Mouse (Mus musculus): Measurements from ENCODE around the gene Klrb1. TPM values are rescaled to one million over a fixed set of nuclear protein-coding genes. Genes with fewer than 3 reads are reported as not detected.

The Klrb1 gene
- polyA plus RNA-seq (2012; ENCODE audit: low replicate concordance): not detected in 2 replicates

GRCm38 (mm10) chr6:128722959-128723358, at the start of gene Klrb1:
Klrb1 (minus strand) TSS chr6:128723059.

GRCm38 (mm10) chr6:128662206-128662605, 60.7 kb downstream of the Klrb1 start, which contains the start of gene Clec2h:
Clec2h (plus strand) TSS chr6:128662385.

Other genes with a start within 250 kb of the Klrb1 start
- gene Pzp, start 196.3 kb downstream of the Klrb1 start, polyA plus RNA-seq (2012; ENCODE audit: low replicate concordance): not detected in 2 replicates
- gene A2ml1, start 141.5 kb downstream of the Klrb1 start, polyA plus RNA-seq (2012; ENCODE audit: low replicate concordance): not detected in 2 replicates
- 0.45 and 2.1 TPM in 2 replicates for gene Klrb1a, start 99.5 kb downstream of the Klrb1 start, polyA plus RNA-seq (2012; ENCODE audit: low replicate concordance)
- gene Clec2h, start 60.7 kb downstream of the Klrb1 start, polyA plus RNA-seq (2012; ENCODE audit: low replicate concordance): 0.22 TPM in 1 of 2 replicates, not detected in the other
- gene Klrb1c, start 66.2 kb upstream of the Klrb1 start, polyA plus RNA-seq (2012; ENCODE audit: low replicate concordance): 0.30 and 0.54 TPM in 2 replicates
- gene Gm44511, start 103.3 kb upstream of the Klrb1 start, polyA plus RNA-seq (2012; ENCODE audit: low replicate concordance): not detected in 2 replicates
- not detected in 2 replicates for gene Klrb1b, start 103.3 kb upstream of the Klrb1 start, polyA plus RNA-seq (2012; ENCODE audit: low replicate concordance)
- 4.2 and 7.8 TPM in 2 replicates for gene Clec2i, start 164.5 kb upstream of the Klrb1 start, polyA plus RNA-seq (2012; ENCODE audit: low replicate concordance)
- gene BC035044, start 168.1 kb upstream of the Klrb1 start, polyA plus RNA-seq (2012; ENCODE audit: low replicate concordance): 1.7 and 2.7 TPM in 2 replicates
- 0.08 TPM in 1 of 2 replicates, not detected in the other for gene Clec2g, start 211.3 kb upstream of the Klrb1 start, polyA plus RNA-seq (2012; ENCODE audit: low replicate concordance)